Mouse (Mus musculus) neural tube, postnatal 0 days (tissue): ENCODE data around the gene Gm14819. TPM values are rescaled to one million over a fixed set of nuclear protein-coding genes. Genes with fewer than 3 reads are reported as not detected.

ENCODE experiments used
- polyA plus RNA-seq: library from polyadenylated mRNA; unstranded; fragments of >200 nt; fragmentation: Nextera tagmentation; extraction: Ambion mirVana; gene quantifications from 2 replicates; pipeline ENCODE4 v1.2.1, GENCODE M21; 2015

Gm14819 gene
- not detected in 2 replicates for polyA plus RNA-seq

GRCm38 (mm10) chrX:35403883-35404282 is at the start of gene Gm14819:
TSS of gene Gm14819 (plus strand) at chrX:35404183.

